In genomic region chr4:132778562-132779201, GRCm38 (mm10) we compare ENCODE assay signal across 25 mouse cellular contexts. TPM values are rescaled to one million over a fixed set of nuclear protein-coding genes. Genes with fewer than 3 reads are reported as not detected.
DNase-seq lines count a peak whose midpoint lies in the region; ATAC-seq lines count a peak whose summit lies in the region.
"Had no signal": no experiment of that assay in that cellular context is flagged by ENCODE, and none has a peak within 500 bp of the region (broad histone marks: within the 10 kb centered on the region; RNA-seq: fewer than 3 reads in every experiment).

No protein-coding gene starts in this region.

- H3K4me2 ChIP-seq in forebrain, embryonic 13.5 days = no peak overlapping the region
- H3K4me2 ChIP-seq: heart, embryonic 12.5 days; hindbrain, embryonic 14.5 days; limb, embryonic 13.5 days; liver, embryonic 11.5 days; lung, embryonic 15.5 days; midbrain, embryonic 12.5 days; neural tube, embryonic 12.5 days had no signal

- no peaks in the 10 kb centered on the region for H3K27me3 ChIP-seq in forebrain, embryonic 13.5 days
- H3K27me3 ChIP-seq: heart, embryonic 12.5 days; limb, embryonic 13.5 days; lung, embryonic 15.5 days; midbrain, embryonic 12.5 days; neural tube, embryonic 12.5 days had no signal

- H3K9ac ChIP-seq in forebrain, embryonic 13.5 days = no peak overlapping the region
- H3K9ac ChIP-seq: heart, embryonic 12.5 days; hindbrain, embryonic 14.5 days; limb, embryonic 13.5 days; lung, embryonic 15.5 days; midbrain, embryonic 12.5 days; neural tube, embryonic 12.5 days had no signal

- peak; percentile 45 for ATAC-seq in activated CD4-positive, CD25-positive, alpha-beta regulatory T cell, adult 4 months
- peak; percentile 44 for ATAC-seq in neutrophil, adult 5-6 weeks (ENCODE audit: extremely low read depth, insufficient number of reproducible peaks, low FRiP score, poor library complexity, severe bottlenecking)
- no peak for ATAC-seq in forebrain, embryonic 13.5 days
- ATAC-seq: forebrain, embryonic 14.5 days had no signal

- H3K27ac ChIP-seq in forebrain, embryonic 13.5 days = no peak overlapping the region
- H3K27ac ChIP-seq: heart, adult 2 months; hindbrain, embryonic 14.5 days; layer of hippocampus, adult 2 months; left cerebral cortex, adult 2 months; limb, embryonic 13.5 days; lung, embryonic 15.5 days; midbrain, embryonic 12.5 days; neural tube, embryonic 12.5 days had no signal

- no peak overlapping the region for H3K4me3 ChIP-seq in forebrain, embryonic 13.5 days
- H3K4me3 ChIP-seq: heart, adult 2 months; heart, embryonic 12.5 days; layer of hippocampus, adult 2 months; left cerebral cortex, adult 2 months; limb, embryonic 13.5 days; lung, embryonic 15.5 days; midbrain, embryonic 12.5 days; myocyte; neural tube, embryonic 12.5 days had no signal

- no peaks in the 10 kb centered on the region for H3K9me3 ChIP-seq in forebrain, embryonic 13.5 days (replicated peaks)
- H3K9me3 ChIP-seq: heart, embryonic 12.5 days; limb, embryonic 13.5 days; lung, embryonic 15.5 days; midbrain, embryonic 12.5 days; neural tube, embryonic 12.5 days had no signal

- peaks cover 60% of the 10 kb centered on the region for H3K36me3 ChIP-seq in forebrain, embryonic 13.5 days (ENCODE audit: poor library complexity, severe bottlenecking)

- WGBS in forebrain, embryonic 13.5 days = 94% methylated on average over 6 of the region's 6 CpGs

- DNase-seq in A20 (ENCODE audit: low read depth, low spot score) = peak; percentile 89
- DNase-seq in B cell, adult 2 months = peak; percentile 38 to 41
- DNase-seq in adrenal gland, postnatal 10 days = no peak
- DNase-seq: adrenal gland, adult 8-10 months; cerebellum, adult 2 months; cerebellum, postnatal 25 days; gastrocnemius, postnatal 25 days; heart, adult 2 months; kidney, adult 18-20 months; kidney, postnatal 36 days; thymus, postnatal 4 days had no signal

- no peaks in the 10 kb centered on the region for H3K4me1 ChIP-seq in forebrain, embryonic 13.5 days
- H3K4me1 ChIP-seq: heart, embryonic 12.5 days; limb, embryonic 13.5 days; lung, embryonic 15.5 days; midbrain, embryonic 12.5 days; neural tube, embryonic 12.5 days had no signal

RNA-seq across cellular contexts. Expression of gene Rpa2, which starts 10.6 kb away (rescaled TPM):
- 10 to 100 TPM; 54.6 to 80.3 TPM for polyA plus RNA-seq in activated CD4-positive, CD25-positive, alpha-beta regulatory T cell, adult 4 months (2017; shearing (Covaris generic))
- total RNA-seq in neutrophil, adult 5-6 weeks (2017) = 24.2 and 32.4 TPM in 2 replicates
- 114 and 123 TPM in 2 replicates for polyA plus RNA-seq in forebrain, embryonic 13.5 days (2015; fragmentation: Nextera tagmentation; extraction: Ambion mirVana)
- total RNA-seq in adrenal gland, postnatal 10 days (2021) = 10 to 100 TPM; 17.6 to 23.2 TPM

RNA-seq across cellular contexts. Expression of gene Themis2, which starts 17.5 kb away (rescaled TPM):
- 1 to 10 TPM in 1 of 2 experiments, under 1 TPM in 1; 0.91 to 1.0 TPM for polyA plus RNA-seq in activated CD4-positive, CD25-positive, alpha-beta regulatory T cell, adult 4 months (2017; shearing (Covaris generic))
- total RNA-seq in neutrophil, adult 5-6 weeks (2017) = 269 and 270 TPM in 2 replicates
- 0.20 and 0.26 TPM in 2 replicates for polyA plus RNA-seq in forebrain, embryonic 13.5 days (2015; fragmentation: Nextera tagmentation; extraction: Ambion mirVana)
- total RNA-seq in adrenal gland, postnatal 10 days (2021) = 1 to 10 TPM; 3.5 to 5.6 TPM
- polyA plus RNA-seq: myocyte had no signal

RNA-seq across cellular contexts. Expression of gene Smpdl3b, which starts 21.6 kb away (rescaled TPM):
- 1 to 10 TPM; 2.7 to 4.4 TPM for polyA plus RNA-seq in activated CD4-positive, CD25-positive, alpha-beta regulatory T cell, adult 4 months (2017; shearing (Covaris generic))
- total RNA-seq in neutrophil, adult 5-6 weeks (2017) = 2.6 and 4.7 TPM in 2 replicates
- polyA plus RNA-seq in forebrain, embryonic 13.5 days (2015; fragmentation: Nextera tagmentation; extraction: Ambion mirVana) = 1.7 and 2.7 TPM in 2 replicates
- 1 to 10 TPM; 1.2 to 1.3 TPM for total RNA-seq in adrenal gland, postnatal 10 days (2021)

RNA-seq across cellular contexts. Expression of gene Xkr8, which starts 46.3 kb away (rescaled TPM):
- 1 to 10 TPM; 2.2 to 4.0 TPM for polyA plus RNA-seq in activated CD4-positive, CD25-positive, alpha-beta regulatory T cell, adult 4 months (2017; shearing (Covaris generic))
- 2.8 and 3.1 TPM in 2 replicates for total RNA-seq in neutrophil, adult 5-6 weeks (2017)
- 3.2 and 3.3 TPM in 2 replicates for polyA plus RNA-seq in forebrain, embryonic 13.5 days (2015; fragmentation: Nextera tagmentation; extraction: Ambion mirVana)
- 1 to 10 TPM; 3.5 to 3.8 TPM for total RNA-seq in adrenal gland, postnatal 10 days (2021)

Comparison
In these comparisons a context has a peak if more than half of its experiments do, and no peak if none do; other contexts are left out.
1. RNA of gene Themis2, which starts 17.5 kb away (total RNA-seq): 269 to 270 TPM in neutrophil, adult 5-6 weeks; 3.5 to 5.6 TPM in adrenal gland, postnatal 10 days; every median in the first group is over 10 times any median in the second.